8 mouse cellular contexts compared by ENCODE assay signal in genomic region chr12:81862351-81862802, GRCm38 (mm10). TPM values are rescaled to one million over a fixed set of nuclear protein-coding genes. Genes with fewer than 3 reads are reported as not detected.
DNase-seq lines count a peak whose midpoint lies in the region; ATAC-seq and TF ChIP-seq lines count a peak whose summit lies in the region.

No protein-coding gene starts in this region.

- peak overlapping the region; percentile 98; the same call in 1 of the 2 replicates for H3K27ac ChIP-seq in layer of hippocampus, adult 2 months
- H3K27ac ChIP-seq in forebrain, embryonic 14.5 days (ENCODE audit: low read depth, low read length), result no peak overlapping the region
- no peak overlapping the region for H3K27ac ChIP-seq in hindbrain, embryonic 12.5 days
- H3K27ac ChIP-seq in lung, postnatal 0 days (ENCODE audit: low read length), result 0 out of 2 replicates have a peak overlapping the region, but pooled peaks have one; percentile 15

- no peaks in the 10 kb centered on the region for H3K9me3 ChIP-seq in forebrain, embryonic 14.5 days (replicated peaks; ENCODE audit: control insufficient read depth, low read length)
- H3K9me3 ChIP-seq in hindbrain, embryonic 12.5 days (replicated peaks), result no peaks in the 10 kb centered on the region
- no peaks in the 10 kb centered on the region for H3K9me3 ChIP-seq in lung, postnatal 0 days (ENCODE audit: low read length)

- H3K4me2 ChIP-seq in forebrain, embryonic 14.5 days (ENCODE audit: low read length), result peak overlapping the region; percentile 64
- H3K4me2 ChIP-seq in hindbrain, embryonic 12.5 days (replicated peaks), result peak overlapping the region; percentile 68
- H3K4me2 ChIP-seq in lung, postnatal 0 days (replicated peaks; ENCODE audit: low read depth, low read length), result peak overlapping the region; percentile 64

- no peak for ATAC-seq in forebrain, embryonic 14.5 days
- ATAC-seq in hindbrain, embryonic 12.5 days (ENCODE audit: low FRiP score), result no peak
- no peak for ATAC-seq in lung, postnatal 0 days
- ATAC-seq in neutrophil, adult 5-6 weeks (ENCODE audit: extremely low read depth, insufficient number of reproducible peaks, low FRiP score, poor library complexity, severe bottlenecking), result 0 out of 2 replicates have a peak, but pooled peaks have one; percentile 4

- 40% methylated on average over 8 of the region's 8 CpGs for WGBS in forebrain, embryonic 14.5 days
- WGBS in hindbrain, embryonic 12.5 days, result 35% methylated on average over 8 of the region's 8 CpGs
- 25% methylated on average over 8 of the region's 8 CpGs for WGBS in lung, postnatal 0 days

- no peaks in the 10 kb centered on the region for H3K36me3 ChIP-seq in forebrain, embryonic 14.5 days (ENCODE audit: control insufficient read depth, insufficient read depth, low read length)
- H3K36me3 ChIP-seq in hindbrain, embryonic 12.5 days, result no peaks in the 10 kb centered on the region
- no peaks in the 10 kb centered on the region for H3K36me3 ChIP-seq in lung, postnatal 0 days (ENCODE audit: insufficient read depth, low read length)

- TF ChIP-seq EP300 in lung, postnatal 0 days (IDR thresholded peaks at IDR 0.05), result no peak

- H3K4me3 ChIP-seq in layer of hippocampus, adult 2 months, result peak overlapping the region; percentile 96
- H3K4me3 ChIP-seq in forebrain, embryonic 14.5 days (ENCODE audit: low read depth, low read length), result peak overlapping the region; percentile 95
- H3K4me3 ChIP-seq in hindbrain, embryonic 12.5 days, result peak overlapping the region; percentile 98
- peak overlapping the region; percentile 98; the same call in 1 of the 2 replicates for H3K4me3 ChIP-seq in lung, postnatal 0 days (ENCODE audit: low read depth, low read length)

- no peak for TF ChIP-seq CTCF in layer of hippocampus, adult 2 months (conservative IDR thresholded peaks at IDR 0.05)
- no peak for TF ChIP-seq CTCF in lung, postnatal 0 days (IDR thresholded peaks at IDR 0.05)

- no peak for DNase-seq in layer of hippocampus, adult 2 months (ENCODE audit: low spot score in 2 of 2)
- no peak for DNase-seq in layer of hippocampus, adult 9-11 months
- DNase-seq in forebrain, embryonic 14.5 days (ENCODE audit: low spot score), result no peak
- DNase-seq in lung, postnatal 0 days (ENCODE audit: low spot score), result peak; percentile 36
- no peak for DNase-seq in spleen, adult 12 weeks (ENCODE audit: low spot score)
- no peak for DNase-seq in layer of hippocampus, adult 9-10 months (ENCODE audit: low spot score)

- no peaks in the 10 kb centered on the region for H3K27me3 ChIP-seq in forebrain, embryonic 14.5 days (replicated peaks; ENCODE audit: control insufficient read depth, insufficient read depth, low read length)
- no peaks in the 10 kb centered on the region for H3K27me3 ChIP-seq in hindbrain, embryonic 12.5 days
- H3K27me3 ChIP-seq in lung, postnatal 0 days (replicated peaks; ENCODE audit: insufficient read depth, low read length), result no peaks in the 10 kb centered on the region

- peak overlapping the region; percentile 96; the same call in 1 of the 2 replicates for H3K9ac ChIP-seq in forebrain, embryonic 14.5 days (ENCODE audit: low read length)
- peak overlapping the region; percentile 37 for H3K9ac ChIP-seq in hindbrain, embryonic 12.5 days
- H3K9ac ChIP-seq in lung, postnatal 0 days (replicated peaks; ENCODE audit: low read depth), result 0 out of 2 replicates have a peak overlapping the region, but pooled peaks have one; percentile 19

- H3K4me1 ChIP-seq in forebrain, embryonic 14.5 days (ENCODE audit: control insufficient read depth, insufficient read depth, low read length), result peaks cover 21% of the 10 kb centered on the region
- H3K4me1 ChIP-seq in hindbrain, embryonic 12.5 days, result peaks cover 23% of the 10 kb centered on the region
- peaks cover 12% of the 10 kb centered on the region; the same call in 1 of the 2 replicates for H3K4me1 ChIP-seq in lung, postnatal 0 days (ENCODE audit: insufficient read depth, low read depth, low read length)

RNA-seq across cellular contexts. Expression of gene Pcnx, which starts 2.6 kb away (rescaled TPM):
- total RNA-seq in layer of hippocampus, adult 2 months (2021), result 100 to 1,000 TPM; 110 to 112 TPM
- polyA plus RNA-seq in forebrain, embryonic 14.5 days (2014; fragmentation: Nextera tagmentation; extraction: Ambion mirVana), result 9.6 and 16.2 TPM in 2 replicates
- 13.1 and 18.1 TPM in 2 replicates for polyA plus RNA-seq in hindbrain, embryonic 12.5 days (2016; fragmentation: Nextera tagmentation; extraction: Ambion mirVana)
- 12.8 and 13.5 TPM in 2 replicates for polyA plus RNA-seq in lung, postnatal 0 days (2015; fragmentation: Nextera tagmentation; extraction: Ambion mirVana)
- 27.6 and 37.4 TPM in 2 replicates for total RNA-seq in neutrophil, adult 5-6 weeks (2017)

Comparison
In these comparisons a context has a peak if more than half of its experiments do, and no peak if none do; other contexts are left out.
1. H3K27ac ChIP-seq: peak in layer of hippocampus, adult 2 months (single experiment) and lung, postnatal 0 days (single experiment); none in forebrain, embryonic 14.5 days (single experiment) and hindbrain, embryonic 12.5 days (single experiment).
2. H3K9ac ChIP-seq: peak in every context shown above with its lines; median percentile 96 in forebrain, embryonic 14.5 days; 37 in hindbrain, embryonic 12.5 days; 19 in lung, postnatal 0 days.
3. Peak in every context shown above with its lines, with median percentiles within 50 percentile points of each other: H3K4me3 ChIP-seq and H3K4me2 ChIP-seq.